Mouse (Mus musculus): Measurements from ENCODE around the gene Acr.

Gene Acr

DNA sequence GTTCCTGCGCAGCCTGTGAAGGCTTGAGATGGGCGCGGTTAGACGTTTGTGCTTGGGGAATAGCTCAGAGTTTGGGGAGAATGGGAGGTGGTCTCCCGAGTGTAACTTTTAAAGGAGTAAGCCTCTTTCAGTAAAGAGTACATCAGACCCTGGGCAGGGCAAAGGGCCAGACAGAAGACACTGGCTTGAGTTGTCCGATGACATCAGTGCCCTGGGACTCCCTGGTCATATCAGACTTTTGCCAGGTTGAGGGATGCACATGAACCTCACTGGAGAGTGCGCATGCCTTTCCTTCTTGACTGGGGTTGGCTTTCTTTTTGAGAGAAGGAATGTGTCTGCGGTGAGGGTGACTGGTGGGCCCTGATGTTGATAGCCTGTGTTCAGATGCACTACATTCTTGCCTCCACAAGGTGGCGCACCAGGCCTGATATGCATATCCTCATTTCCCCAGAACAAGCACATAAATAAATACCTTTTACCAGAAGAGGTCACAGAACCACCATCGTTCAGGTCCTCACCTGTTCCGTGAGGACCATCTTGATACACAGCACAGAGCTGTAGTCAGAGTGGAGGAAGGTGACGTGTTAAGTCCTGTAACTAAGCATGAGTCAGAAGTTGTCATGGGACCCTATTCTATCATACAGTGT is 54.3 kb downstream of the Acr start:
- in situ Hi-C loops (cut with MboI, MseI), result no loop called here

DNA sequence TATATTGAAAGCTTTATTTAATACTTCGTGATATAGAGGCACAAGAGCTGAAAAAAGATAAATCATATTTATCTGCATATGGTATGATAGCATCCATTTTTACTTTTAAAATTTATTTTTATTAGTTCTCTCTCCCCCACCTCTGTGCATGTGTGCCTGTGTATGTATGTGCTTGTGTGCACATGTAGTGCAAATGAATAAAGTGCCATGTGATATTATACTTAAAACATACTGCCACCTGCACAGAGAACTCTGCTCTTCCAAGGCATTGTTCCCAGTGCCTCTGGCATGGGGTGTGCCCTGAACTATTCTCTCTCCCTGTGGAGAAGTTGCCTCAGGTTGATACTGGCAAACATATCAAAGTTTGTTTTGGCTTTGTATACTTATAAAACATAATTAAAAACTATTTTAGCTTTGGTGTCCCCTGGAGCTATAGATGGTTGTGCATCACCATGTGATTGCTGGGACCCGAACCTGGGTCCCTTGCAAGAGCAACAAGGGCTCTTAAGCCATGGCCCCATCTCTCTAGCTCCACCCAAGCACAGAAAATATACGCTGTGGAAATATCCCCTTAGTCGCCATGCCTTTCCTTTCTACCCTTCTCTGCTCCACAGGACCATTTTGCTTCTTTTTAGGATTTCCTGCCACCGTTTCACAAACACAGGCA is 55.0 kb downstream of the Acr start:
- in situ Hi-C loops (cut with MboI, MseI), result no loop called here

DNA sequence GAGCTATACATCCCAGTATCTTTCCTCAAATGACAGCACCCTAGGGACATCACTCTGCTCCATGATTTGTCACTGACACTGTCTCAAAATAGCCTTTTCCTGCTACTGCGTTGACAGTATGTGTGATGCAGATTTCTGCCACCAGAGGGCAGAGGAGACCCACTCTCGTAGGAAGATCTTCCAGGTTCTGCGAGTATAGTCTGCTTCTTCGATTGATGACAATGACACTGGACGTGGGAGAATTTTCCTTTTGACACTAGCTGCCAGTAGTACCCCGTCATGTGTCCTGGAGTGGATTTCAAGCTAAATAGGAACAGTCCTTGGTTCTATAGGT is 55.5 kb downstream of the Acr start:
- in situ Hi-C loops (cut with MboI, MseI), result no loop called here
